Mouse (Mus musculus) T-helper 17 cell (primary cell): Measurements from ENCODE around the gene Ccdc24.

Experiments used
- in situ Hi-C, 2 experiments: fragments of 300-600 bp; cut with MboI, MseI; formaldehyde crosslinking; loops; 1 replicate in 1 of 2; 2 replicates in 1 of 2; pipeline ENCODE4 v1.15.1; 2025; ENCODE audit warnings: high pct_unique_total_duplicates in 2 of 2

The Ccdc24 gene

DNA sequence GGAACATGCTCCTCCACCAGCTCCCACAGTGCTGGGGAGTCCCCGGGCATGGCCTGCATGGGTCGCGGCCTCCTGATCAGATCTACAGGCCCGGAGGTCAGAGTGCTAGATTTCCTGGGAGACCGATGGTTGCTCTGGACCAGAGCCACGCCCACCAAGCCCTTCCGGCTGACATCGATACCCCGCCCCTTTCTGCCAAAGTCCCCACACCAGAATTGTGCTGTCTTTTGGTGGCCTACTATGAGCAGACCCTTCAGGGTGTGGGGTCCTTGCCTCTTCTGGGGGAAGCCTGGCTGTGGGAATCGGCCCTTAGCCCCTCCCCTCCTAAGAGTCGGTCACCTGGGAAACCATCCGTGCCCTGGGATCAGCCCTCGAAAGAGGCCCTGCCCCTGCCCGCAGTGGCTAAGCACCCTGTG, at the start of gene Ccdc24:
Ccdc24 (minus strand) TSS at position 87 of the 416 bp plus-strand sequence.
- in situ Hi-C loops: no loop called here

DNA sequence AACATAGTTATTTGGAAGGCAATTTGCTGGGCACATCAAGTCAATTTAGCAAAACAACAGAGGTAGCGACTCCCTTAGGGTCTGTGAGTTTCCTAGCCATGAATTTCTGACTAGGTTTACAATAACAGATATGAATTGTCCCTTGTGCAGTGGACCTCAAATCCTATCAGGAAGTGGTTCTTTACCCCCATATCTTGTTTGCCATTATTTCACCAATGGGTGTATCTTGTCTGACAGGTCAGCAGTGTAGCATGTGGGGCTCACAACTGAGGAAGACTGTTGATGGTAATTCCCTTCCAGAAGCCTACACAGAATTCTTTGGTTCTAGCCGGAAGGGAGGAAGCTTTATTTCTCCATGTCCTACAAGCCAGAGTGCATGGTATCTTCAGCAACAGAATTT, 49.0 kb upstream of the Ccdc24 start:
- in situ Hi-C loops: no loop called here

DNA sequence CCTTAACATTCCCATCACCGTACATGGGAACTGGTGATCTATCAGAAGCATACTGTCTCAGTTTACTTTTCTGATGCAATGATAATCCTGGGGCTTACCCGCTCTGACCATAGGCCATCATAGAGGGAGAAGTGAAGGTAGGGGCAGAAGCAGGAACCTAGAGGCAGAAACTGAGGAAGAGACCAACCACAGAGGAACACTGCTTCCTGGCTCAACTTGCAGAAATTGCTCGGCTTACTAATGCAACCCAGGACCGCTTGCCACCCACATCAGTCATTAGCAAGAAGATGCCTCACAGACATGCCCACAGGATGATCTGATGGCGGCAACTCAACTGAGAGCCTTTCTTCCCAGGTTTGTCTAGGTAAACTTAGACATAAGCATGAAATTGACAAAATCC, 46.4 kb upstream of the Ccdc24 start:
- in situ Hi-C loops: loop anchor here in 1 of 2 experiments (10.0 kb wide), 1 partner anchor 516 kb away; the partner anchor contains the start of gene Cdc20

DNA sequence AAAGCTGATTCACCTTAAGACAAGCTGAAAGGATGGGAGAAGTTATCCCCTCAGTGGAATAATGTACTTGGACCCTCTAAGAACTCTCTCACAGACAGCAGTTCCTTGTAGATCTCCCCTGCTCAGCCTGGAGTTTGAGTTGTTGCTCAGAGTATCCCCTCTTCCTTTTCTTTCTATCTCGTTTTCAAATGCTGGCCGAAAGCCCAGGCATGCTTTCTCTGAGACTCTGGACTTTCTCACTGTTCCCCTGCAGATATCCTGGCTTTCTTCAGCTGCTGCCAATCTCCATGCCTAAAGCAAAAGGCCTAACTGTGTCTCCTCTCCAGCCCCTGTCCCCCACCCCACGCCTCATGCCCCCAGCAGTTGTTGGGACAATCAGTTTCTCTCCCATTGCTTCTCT, 45.9 kb upstream of the Ccdc24 start:
- in situ Hi-C loops: loop anchor here in 1 of 2 experiments (10.0 kb wide), 1 partner anchor 517 kb away; the partner anchor contains the start of gene Cdc20

DNA sequence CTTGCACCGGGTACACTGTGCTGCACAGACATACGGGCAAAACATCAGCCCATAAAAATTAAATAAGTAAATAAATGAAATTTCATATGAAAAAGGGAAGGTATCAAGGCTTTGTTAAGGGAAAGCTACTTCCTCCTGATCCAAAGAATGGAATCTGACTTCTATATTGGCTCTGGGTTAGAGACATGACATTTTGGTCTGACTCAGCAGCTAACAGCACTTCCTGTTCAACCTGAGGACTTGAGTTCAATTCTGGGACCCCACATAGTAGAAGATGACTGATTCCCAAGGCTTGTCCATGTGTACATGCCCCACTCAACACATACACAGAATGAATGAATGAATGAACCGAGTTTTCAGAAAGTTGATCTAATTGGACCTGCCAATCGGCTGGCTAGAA, 45.5 kb upstream of the Ccdc24 start:
- in situ Hi-C loops: loop anchor here in 1 of 2 experiments (10.0 kb wide), 1 partner anchor 517 kb away; the partner anchor contains the start of gene Cdc20

DNA sequence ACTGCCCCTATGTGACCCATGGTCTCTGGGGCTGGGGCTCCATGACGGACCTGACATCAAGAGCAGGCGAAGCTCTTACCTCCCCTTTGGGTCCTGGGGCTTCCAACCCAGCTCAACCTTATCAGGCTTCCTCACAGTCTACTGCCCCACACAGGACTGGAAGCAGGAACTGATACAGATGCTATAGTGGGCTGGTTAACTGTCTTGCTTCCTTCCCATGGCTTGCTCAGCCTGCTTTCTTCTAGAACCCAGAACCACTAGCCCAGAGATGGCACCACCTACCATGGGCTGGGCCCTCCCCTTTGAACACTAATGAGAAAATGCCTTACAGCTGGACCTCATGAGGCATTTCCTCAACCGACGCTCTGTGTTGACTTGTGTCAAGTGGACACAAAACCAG, 45.0 kb upstream of the Ccdc24 start:
- in situ Hi-C loops: loop anchor here in 1 of 2 experiments (10.0 kb wide), 1 partner anchor 517 kb away; the partner anchor contains the start of gene Cdc20

DNA sequence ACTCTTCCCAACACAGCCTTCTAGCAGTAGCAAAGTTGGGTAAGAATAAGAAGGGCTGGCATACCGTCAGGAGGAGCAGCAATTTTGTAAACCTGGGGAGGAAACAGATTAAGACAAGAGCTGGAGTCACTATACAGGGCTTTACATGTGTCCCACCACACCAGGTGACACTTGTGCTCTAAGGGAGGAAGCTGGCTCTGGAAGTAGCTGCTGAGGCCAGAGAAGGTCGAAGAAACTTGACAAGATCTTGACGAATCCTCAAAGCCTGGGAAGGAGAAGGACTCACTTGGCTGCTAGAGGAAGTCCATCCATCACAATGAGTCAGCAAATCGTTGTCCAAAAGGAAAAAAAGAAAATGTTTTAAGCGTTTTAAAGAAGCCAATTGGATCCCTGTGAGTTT, 44.0 kb upstream of the Ccdc24 start:
- in situ Hi-C loops: loop anchor here in 1 of 2 experiments (10.0 kb wide), 1 partner anchor 518 kb away; the partner anchor contains the start of gene Cdc20

DNA sequence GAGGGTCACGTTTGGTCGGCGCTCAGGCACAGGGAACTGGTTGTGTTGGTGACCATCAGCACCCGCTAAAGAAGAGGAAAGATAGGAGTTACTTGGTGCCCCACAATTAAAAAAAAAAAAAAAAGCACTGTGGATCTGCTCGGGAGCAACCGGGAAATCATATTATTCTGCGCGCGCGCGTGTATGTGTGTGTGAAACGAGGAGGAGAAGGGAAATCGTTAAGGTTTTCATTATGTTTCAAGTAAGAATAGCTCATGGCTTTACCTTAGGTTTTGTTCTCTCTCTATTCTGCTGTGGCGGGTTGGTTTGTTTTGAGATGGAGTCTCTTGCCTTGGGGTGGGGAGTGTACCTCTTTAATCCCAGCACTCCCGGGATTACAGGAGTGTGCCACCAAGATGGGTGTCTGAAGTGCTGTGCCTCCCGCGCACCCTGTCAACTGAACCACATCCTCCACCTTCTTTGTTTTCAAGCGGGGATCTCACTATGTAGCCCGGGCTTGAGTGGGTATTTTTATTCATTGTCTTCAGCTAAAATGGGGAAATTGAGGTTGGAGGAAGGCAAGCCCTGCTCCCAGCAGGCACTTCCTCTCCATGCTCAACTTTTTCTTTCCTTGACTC, 43.2 kb upstream of the Ccdc24 start:
- in situ Hi-C loops: loop anchor here in 1 of 2 experiments (10.0 kb wide), 1 partner anchor 519 kb away; the partner anchor contains the start of gene Cdc20

DNA sequence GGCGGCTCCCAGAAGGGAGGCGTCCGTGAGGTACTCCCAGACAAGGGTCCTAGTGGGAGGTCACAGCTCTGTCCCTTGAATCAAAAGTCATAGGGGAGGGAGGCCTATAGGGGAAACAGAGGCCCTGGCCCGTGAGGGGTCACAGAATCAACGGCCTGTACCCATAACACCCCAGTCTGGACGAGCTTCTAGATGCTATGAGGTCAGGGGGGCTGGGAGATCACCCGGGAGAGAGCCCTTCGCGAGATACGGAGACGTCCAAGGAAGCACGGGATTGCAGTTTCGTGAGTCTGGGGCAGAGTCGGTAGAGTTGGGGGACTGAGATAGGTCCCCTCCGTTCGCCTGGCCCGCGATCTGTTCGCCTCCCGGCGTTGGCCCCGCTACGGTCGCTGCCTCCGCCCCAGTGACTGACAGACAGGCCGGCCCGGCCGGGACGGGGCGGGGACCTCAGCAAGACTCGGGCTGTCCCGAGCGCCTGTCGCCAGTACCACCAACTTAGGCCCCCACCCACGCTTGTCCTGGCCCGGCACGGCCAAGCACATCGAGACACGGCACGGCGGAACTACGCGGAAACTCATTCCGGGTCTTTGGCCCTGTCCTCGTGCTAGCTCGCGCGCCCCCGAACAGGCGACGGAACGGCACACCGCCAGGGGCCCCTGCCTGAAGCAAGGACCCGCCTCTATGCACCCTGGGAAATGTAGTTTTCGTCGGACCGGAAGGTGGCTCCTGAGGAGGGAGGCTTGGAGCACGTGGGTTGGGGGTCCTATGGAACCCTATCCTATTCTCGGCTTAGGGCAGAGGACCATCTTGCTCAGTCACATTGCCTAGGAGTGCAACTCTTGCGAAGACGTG, 42.5 kb upstream of the Ccdc24 start, which contains the start of gene Ipo13:
Ipo13 (minus strand) TSS at position 409 of the 852 bp plus-strand sequence.
- in situ Hi-C loops: loop anchor here in 1 of 2 experiments (5.0 to 10.0 kb wide), 3 partner anchors 172 to 520 kb away; partner anchors contain the start of gene Cdc20

DNA sequence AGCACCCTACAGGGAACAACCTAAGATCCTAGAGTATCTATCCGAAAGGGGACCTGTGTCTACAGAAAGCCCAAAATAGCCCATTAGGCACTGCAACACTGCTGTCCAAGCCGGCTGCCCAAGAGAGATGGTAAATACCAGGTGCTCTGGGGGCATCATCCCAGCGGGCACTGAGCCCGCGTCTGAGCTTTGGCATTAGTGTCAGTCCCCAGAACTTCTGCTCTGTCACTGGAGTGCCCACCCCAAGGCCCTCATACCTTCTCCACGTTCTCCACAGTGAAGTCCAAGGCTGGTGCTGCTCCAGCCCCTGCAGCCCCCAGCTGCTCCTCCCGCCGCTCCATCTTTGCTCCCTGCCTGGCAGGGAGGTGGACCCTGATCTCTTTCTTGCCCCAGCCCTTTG, 41.7 kb upstream of the Ccdc24 start:
- in situ Hi-C loops: loop anchor here in 1 of 2 experiments (5.0 to 10.0 kb wide), 3 partner anchors 173 to 521 kb away; partner anchors contain the start of gene Cdc20

DNA sequence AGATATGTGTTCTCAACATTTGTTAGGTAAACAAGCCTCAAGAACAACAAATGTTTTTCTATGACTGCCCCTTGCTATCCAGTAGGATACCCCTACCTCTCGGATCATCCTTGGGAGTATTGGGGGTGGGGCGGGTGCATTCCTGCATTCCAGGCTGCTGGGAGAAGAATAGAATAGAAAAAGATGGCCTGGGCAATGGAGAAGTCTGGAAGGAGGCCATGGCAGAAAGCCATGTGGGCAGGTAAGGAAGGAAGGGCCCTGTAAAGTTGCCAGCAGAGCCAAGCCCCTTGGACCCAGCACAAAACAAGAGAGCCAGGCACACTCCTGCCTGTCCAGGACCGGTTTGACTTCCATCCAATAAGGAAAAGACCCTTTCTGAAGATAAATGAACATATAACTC, 41.1 kb upstream of the Ccdc24 start:
- in situ Hi-C loops: loop anchor here in 1 of 2 experiments (5.0 to 10.0 kb wide), 3 partner anchors 174 to 521 kb away; partner anchors contain the start of gene Cdc20

DNA sequence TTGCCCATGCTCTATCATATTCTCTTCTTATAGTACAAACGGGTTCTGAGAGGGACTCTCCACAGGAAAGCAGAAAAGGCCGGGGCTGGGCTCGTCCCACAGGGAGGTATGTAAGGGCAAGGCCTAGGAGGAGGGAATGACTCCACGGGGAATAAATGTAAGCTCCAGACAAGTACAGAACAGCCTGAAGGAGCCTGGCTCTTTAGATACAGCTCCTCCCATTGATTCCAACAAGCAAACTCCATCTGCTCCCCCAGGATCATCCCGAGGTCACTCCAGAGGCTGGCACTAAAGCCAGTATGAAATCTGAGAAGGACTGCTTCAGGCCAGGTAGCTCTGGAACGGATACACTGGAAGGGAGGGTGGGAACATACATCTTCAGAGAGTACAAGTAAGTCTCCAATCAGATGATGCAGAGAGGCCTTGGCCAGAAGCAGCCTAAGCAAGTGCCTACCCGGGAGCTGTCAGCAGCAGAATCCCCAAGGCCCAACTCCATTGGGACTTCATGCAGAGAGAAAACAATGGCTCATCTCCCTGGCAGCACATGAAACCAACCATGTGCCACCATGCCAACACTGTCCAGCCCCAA, 40.4 kb upstream of the Ccdc24 start:
- in situ Hi-C loops: loop anchor here in 1 of 2 experiments (5.0 to 10.0 kb wide), 3 partner anchors 175 to 522 kb away; partner anchors contain the start of gene Cdc20

DNA sequence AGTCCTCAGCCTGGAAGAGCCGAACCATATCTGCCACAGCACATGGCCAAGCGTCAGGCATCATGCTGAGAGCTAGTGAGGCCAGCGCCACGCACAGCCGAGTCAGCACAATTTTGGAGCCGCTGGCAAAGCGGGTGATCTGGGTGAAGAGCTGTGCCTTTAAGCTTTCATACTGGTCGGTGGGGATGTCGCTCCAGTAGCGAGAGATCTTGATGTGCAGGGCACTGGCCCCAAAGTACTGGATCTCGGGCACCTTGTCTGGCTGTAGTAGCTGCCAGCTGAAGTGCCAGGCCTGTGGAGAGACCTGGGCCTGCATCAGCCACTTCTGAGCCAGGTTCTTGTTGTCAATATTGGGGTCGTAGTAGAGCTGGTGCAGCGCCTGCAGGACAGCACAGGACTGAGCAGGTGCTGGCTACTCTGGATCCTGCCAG, 39.8 kb upstream of the Ccdc24 start:
- in situ Hi-C loops: loop anchor here in 1 of 2 experiments (5.0 to 10.0 kb wide), 3 partner anchors 175 to 523 kb away; partner anchors contain the start of gene Cdc20

DNA sequence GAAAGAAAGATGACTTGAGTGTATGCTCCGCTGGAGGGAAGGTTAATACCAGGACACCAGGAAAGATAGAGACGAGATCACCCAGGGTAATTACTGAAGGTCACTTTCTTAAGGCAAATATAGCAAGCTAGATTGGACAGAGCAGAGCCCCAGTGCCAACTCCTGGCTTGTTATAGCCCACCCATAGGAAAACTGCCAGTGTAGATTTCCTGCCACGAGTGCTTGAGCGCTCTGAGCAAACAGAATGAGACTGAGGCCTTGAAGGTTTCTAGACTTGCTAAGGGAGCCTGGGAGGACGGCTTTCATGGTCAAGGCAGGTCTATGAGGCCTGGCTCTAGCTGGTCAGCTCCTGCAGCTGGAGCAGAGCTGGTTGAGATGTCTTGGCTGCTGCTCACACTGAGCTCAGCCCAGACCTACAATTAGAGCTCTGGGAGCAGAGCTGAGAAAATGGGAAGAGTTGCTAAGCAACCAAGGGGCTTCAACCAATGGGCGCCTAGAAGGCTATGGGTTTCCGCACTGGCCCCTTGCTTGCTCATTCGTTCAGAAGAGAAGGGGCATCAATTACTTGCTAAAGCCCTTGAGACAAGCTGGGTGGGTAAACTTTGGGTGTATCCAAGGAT, 36.6 kb upstream of the Ccdc24 start:
- in situ Hi-C loops: no loop called here

DNA sequence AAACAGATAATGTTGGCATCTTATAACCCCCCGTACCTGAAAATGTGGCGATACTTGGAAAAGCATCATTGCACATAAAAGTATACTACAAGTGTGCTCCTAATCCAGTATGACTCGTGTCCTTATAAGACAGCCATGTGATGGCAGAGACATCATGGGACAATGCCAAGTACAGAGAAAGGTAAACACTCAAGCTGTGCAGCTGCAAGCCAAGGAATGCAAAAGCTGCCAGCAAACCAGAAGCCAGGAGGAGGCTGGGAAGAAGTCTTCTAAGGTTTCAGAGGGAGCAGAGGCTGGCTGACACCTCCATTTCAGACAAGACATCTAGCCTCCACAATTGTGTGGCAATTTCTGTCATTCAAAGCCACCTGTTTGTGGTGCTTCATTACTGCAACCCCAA, 33.8 kb upstream of the Ccdc24 start:
- in situ Hi-C loops: no loop called here

DNA sequence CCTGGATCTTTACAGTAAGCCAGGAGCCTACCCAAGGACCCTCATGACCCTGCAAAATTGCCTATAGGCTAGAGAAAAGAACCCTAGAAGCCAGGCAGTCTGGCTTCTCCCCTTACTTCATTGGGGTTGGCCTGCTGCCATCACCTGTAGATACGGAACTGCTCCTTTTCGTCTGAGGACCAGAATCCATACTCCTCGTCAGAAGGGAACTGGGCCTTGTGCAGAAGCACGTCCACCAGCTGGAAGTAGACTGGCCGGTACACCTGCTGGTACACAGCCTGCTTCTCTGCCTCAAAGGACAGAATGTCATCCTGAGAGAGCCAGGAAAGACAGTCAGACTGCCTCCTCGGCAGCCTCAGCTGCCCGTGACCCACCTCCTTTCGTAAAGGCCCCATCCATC, 32.4 kb upstream of the Ccdc24 start:
- in situ Hi-C loops: no loop called here

DNA sequence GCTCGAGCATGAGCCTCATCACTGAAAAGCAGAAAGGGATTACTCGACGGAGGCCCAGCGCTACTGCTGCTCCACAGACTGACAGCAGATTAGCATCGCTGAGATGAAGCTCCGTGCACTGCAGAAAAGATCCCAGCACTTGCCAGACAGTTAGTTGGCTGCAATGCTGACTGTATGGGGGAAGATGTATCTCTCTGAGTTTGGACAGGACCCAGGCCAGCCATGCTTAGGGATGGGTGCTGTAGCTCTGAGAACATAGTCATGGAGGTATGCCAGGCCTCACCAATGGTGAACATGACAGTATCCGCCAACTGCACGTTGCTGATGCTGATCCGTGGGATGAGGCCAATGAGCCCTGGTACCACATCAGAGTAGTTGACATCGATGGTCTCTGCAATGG, 31.7 kb upstream of the Ccdc24 start:
- in situ Hi-C loops: no loop called here

DNA sequence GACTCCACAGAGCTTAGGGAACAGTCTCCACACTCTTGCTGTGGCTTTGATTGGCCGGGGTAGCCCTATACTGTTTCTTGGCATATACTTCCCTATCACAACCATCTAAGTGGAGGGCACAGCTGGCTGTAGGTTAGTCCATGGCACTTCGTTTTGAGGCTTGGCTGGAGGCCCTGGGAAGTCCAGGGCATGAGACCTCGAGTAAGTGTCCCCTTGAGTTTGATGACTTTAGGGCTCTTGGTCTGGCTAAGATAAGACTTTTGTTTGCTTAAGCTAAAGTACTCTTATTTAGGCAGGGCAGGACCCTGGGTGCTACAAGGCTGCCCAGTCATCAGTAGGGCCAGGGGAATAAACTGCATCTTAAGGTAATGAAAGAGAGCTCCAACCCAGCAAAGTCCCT, 25.8 kb upstream of the Ccdc24 start:
- in situ Hi-C loops: loop anchor here in 1 of 2 experiments (10.0 kb wide), 2 partner anchors 527 to 1197 kb away; partner anchors contain the start of gene Elovl1

DNA sequence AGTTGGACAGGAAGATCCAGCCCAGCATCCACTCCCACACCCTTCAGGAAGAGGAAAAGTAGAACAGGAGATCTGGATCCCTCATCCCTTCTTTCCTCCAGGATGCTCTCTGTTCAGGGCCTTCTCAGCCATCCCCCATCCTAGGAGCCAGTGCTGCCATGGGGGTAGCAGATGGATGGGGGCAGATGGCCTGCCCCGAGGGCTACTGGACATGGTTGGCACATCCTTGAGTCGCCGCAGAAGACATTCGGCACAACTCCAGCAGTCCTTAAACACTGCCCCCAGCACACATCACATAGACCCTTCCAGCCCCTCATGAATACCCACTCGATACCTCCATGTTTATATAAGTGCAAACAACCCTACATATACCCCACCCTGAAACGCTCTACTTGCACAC, 23.7 kb upstream of the Ccdc24 start:
- in situ Hi-C loops: loop anchor here in 1 of 2 experiments (10.0 kb wide), 2 partner anchors 529 to 1199 kb away; partner anchors contain the start of gene Elovl1

DNA sequence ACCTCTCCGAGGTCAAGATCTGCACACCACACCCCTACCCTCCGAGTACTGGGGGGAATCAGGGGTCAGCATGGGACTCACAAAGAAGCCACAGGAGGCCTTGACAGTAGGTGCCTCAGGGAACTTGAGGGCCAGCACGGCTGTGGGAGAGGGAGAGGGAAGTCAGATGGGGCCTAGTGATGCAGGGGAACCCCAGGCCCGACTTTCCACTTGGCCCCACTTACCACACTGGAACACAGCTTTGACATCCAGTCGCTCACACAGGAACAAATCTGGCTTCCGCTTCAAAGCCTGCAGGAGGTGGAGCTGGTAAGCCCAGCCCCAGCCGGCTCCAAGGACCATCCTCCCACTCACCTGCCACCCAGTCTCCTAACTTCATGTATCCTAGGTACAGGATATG, 23.0 kb upstream of the Ccdc24 start:
- in situ Hi-C loops: loop anchor here in 1 of 2 experiments (10.0 kb wide), 2 partner anchors 529 to 1199 kb away; partner anchors contain the start of gene Elovl1
